Mouse (Mus musculus) midbrain, embryonic 12.5 days (tissue): ENCODE measurements at regions not wholly inside any gene's neighbourhood (a gene's known extent, or its start where the extent isn't known, plus 50 kb on each side); places are given as distances from the start of the nearest gene placed in this dataset.

Experiments
- ATAC-seq: fragments of 200-750 bp; cut with Nextera tagmentation; 2 replicates; pipeline ENCODE4 v1.8.0; 2017; ENCODE audit warnings: low read depth, moderate TSS enrichment, moderate library complexity; ENCODE audit not compliant: low FRiP score
- H3K27ac ChIP-seq: fragments of 300-500 bp; sonication (generic); replicated peaks from 2 replicates; pipeline ENCODE4 v1.5.1; 2016; ENCODE audit warnings: mild to moderate bottlenecking
- H3K27me3 ChIP-seq: fragments of 300-500 bp; sonication (generic); 2 replicates; pipeline ENCODE4 v1.6.1; 2016; ENCODE audit warnings: mild to moderate bottlenecking
- H3K36me3 ChIP-seq: fragments of 300-500 bp; sonication (generic); 2 replicates; pipeline ENCODE4 v1.6.1; 2016
- H3K4me1 ChIP-seq: fragments of 300-500 bp; sonication (generic); 2 replicates; pipeline ENCODE4 v1.6.1; 2016
- H3K4me2 ChIP-seq: fragments of 300-500 bp; sonication (generic); replicated peaks from 2 replicates; pipeline ENCODE4 v1.6.1; 2016; ENCODE audit warnings: mild to moderate bottlenecking, moderate library complexity
- H3K4me3 ChIP-seq: fragments of 300-500 bp; sonication (generic); 2 replicates; pipeline ENCODE4 v1.5.1; 2016; ENCODE audit warnings: mild to moderate bottlenecking
- H3K9ac ChIP-seq: fragments of 300-500 bp; sonication (generic); replicated peaks from 2 replicates; pipeline ENCODE4 v1.6.1; 2016; ENCODE audit warnings: mild to moderate bottlenecking, moderate library complexity
- H3K9me3 ChIP-seq: fragments of 300-500 bp; sonication (generic); 2 replicates; pipeline ENCODE4 v1.6.1; 2016; ENCODE audit warnings: mild to moderate bottlenecking
- WGBS: fragments of 180-500 bp; shearing (Covaris S2); methylation state at CpG from one replicate; pipeline ENCODE4 v1.1.7; 2016; 5-methylcytosine and 5-hydroxymethylcytosine counted together

GRCm38 (mm10) chr4:127549018-127549417 lies 191.0 kb upstream of the Gjb5 start:
- no peak overlapping the region for H3K4me3 ChIP-seq
- 54% methylated on average over 6 of the region's 6 CpGs for WGBS
- no peaks in the 10 kb centered on the region for H3K4me1 ChIP-seq
- 0 out of 2 replicates have a peak overlapping the region, but pooled peaks have one; percentile 56 for H3K27ac ChIP-seq
- H3K9me3 ChIP-seq: no peaks in the 10 kb centered on the region
- H3K4me2 ChIP-seq: peak overlapping the region; percentile 13; the same call in 1 of the 2 replicates
- ATAC-seq: no peak
- H3K27me3 ChIP-seq: no peaks in the 10 kb centered on the region
- no peaks in the 10 kb centered on the region for H3K36me3 ChIP-seq
- no peak overlapping the region for H3K9ac ChIP-seq

GRCm38 (mm10) chr4:127545106-127545505 lies 187.1 kb upstream of the Gjb5 start:
- no peak overlapping the region for H3K4me3 ChIP-seq
- H3K4me1 ChIP-seq: no peaks in the 10 kb centered on the region
- H3K9me3 ChIP-seq: no peaks in the 10 kb centered on the region
- H3K4me2 ChIP-seq: no peak overlapping the region
- no peak overlapping the region for H3K27ac ChIP-seq
- 94% methylated on average over 6 of the region's 6 CpGs for WGBS
- no peak for ATAC-seq
- no peak overlapping the region for H3K9ac ChIP-seq
- H3K27me3 ChIP-seq: peaks cover 2% of the 10 kb centered on the region; the same call in 1 of the 2 replicates
- no peaks in the 10 kb centered on the region for H3K36me3 ChIP-seq

- Histone ChIP-seq H3K4me3 (no peak overlapping the region), H3K27me3 (peaks cover 7% of the 10 kb centered on the region; the same call in 1 of the 2 replicates), H3K36me3 (no peaks in the 10 kb centered on the region), H3K4me2 (no peak overlapping the region), H3K4me1 (no peaks in the 10 kb centered on the region), H3K9ac (no peak overlapping the region), H3K27ac (no peak overlapping the region), H3K9me3 (no peaks in the 10 kb centered on the region)
- WGBS: 94% methylated on average over 2 of the region's 2 CpGs
- ATAC-seq: no peak
Observed at GRCm38 (mm10) chr4:127543276-127543675, 185.3 kb upstream of the Gjb5 start.

GRCm38 (mm10) chr4:127542771-127543170 lies 184.8 kb upstream of the Gjb5 start:
- H3K9ac ChIP-seq: no peak overlapping the region
- H3K27me3 ChIP-seq: peaks cover 7% of the 10 kb centered on the region; the same call in 1 of the 2 replicates
- H3K36me3 ChIP-seq: no peaks in the 10 kb centered on the region
- no peaks in the 10 kb centered on the region for H3K4me1 ChIP-seq
- ATAC-seq: no peak
- no peak overlapping the region for H3K27ac ChIP-seq
- no peak overlapping the region for H3K4me2 ChIP-seq
- WGBS: 84% methylated on average over 4 of the region's 4 CpGs
- H3K4me3 ChIP-seq: no peak overlapping the region
- no peaks in the 10 kb centered on the region for H3K9me3 ChIP-seq

- Histone ChIP-seq H3K36me3 (no peaks in the 10 kb centered on the region), H3K4me2 (no peak overlapping the region), H3K4me3 (no peak overlapping the region), H3K27me3 (0 out of 2 replicates have a peak, but pooled peaks cover 5% of the 10 kb centered on the region), H3K9me3 (no peaks in the 10 kb centered on the region), H3K4me1 (no peaks in the 10 kb centered on the region), H3K9ac (no peak overlapping the region), H3K27ac (no peak overlapping the region)
- 47% methylated on average over 5 of the region's 5 CpGs for WGBS
- ATAC-seq: no peak
Observed at GRCm38 (mm10) chr4:127536952-127537351, 179.0 kb upstream of the Gjb5 start.

GRCm38 (mm10) chr4:127535630-127536029 lies 177.6 kb upstream of the Gjb5 start:
- no peak for ATAC-seq
- Histone ChIP-seq H3K27ac (no peak overlapping the region), H3K36me3 (no peaks in the 10 kb centered on the region), H3K4me2 (no peak overlapping the region), H3K4me1 (no peaks in the 10 kb centered on the region), H3K4me3 (no peak overlapping the region), H3K27me3 (0 out of 2 replicates have a peak, but pooled peaks cover 5% of the 10 kb centered on the region), H3K9ac (no peak overlapping the region), H3K9me3 (no peaks in the 10 kb centered on the region)
- WGBS: 78% methylated on average over 7 of the region's 7 CpGs

GRCm38 (mm10) chr4:127534411-127534810 lies 176.4 kb upstream of the Gjb5 start:
- Histone ChIP-seq H3K27ac (no peak overlapping the region), H3K4me3 (no peak overlapping the region), H3K9me3 (no peaks in the 10 kb centered on the region), H3K9ac (no peak overlapping the region), H3K27me3 (no peaks in the 10 kb centered on the region), H3K36me3 (no peaks in the 10 kb centered on the region), H3K4me2 (no peak overlapping the region), H3K4me1 (no peaks in the 10 kb centered on the region)
- no peak for ATAC-seq
- WGBS: 92% methylated on average over 3 of the region's 3 CpGs

- Histone ChIP-seq H3K4me2 (no peak overlapping the region), H3K4me1 (no peaks in the 10 kb centered on the region), H3K9me3 (no peaks in the 10 kb centered on the region), H3K4me3 (no peak overlapping the region), H3K9ac (no peak overlapping the region), H3K27ac (no peak overlapping the region), H3K36me3 (no peaks in the 10 kb centered on the region), H3K27me3 (no peaks in the 10 kb centered on the region)
- ATAC-seq: no peak
- WGBS: 72% methylated on average over 4 of the region's 4 CpGs
Observed at GRCm38 (mm10) chr4:127533726-127534125, 175.7 kb upstream of the Gjb5 start.

GRCm38 (mm10) chr4:127530779-127531178 lies 172.8 kb upstream of the Gjb5 start:
- no peak for ATAC-seq
- no peak overlapping the region for H3K9ac ChIP-seq
- no peaks in the 10 kb centered on the region for H3K27me3 ChIP-seq
- H3K27ac ChIP-seq: no peak overlapping the region
- no peaks in the 10 kb centered on the region for H3K4me1 ChIP-seq
- WGBS: 89% methylated on average over 11 of the region's 11 CpGs
- H3K4me3 ChIP-seq: no peak overlapping the region
- no peaks in the 10 kb centered on the region for H3K9me3 ChIP-seq
- H3K4me2 ChIP-seq: no peak overlapping the region
- H3K36me3 ChIP-seq: no peaks in the 10 kb centered on the region

GRCm38 (mm10) chr4:127522151-127522550 lies 164.2 kb upstream of the Gjb5 start:
- no peaks in the 10 kb centered on the region for H3K27me3 ChIP-seq
- H3K27ac ChIP-seq: no peak overlapping the region
- H3K4me3 ChIP-seq: no peak overlapping the region
- no peaks in the 10 kb centered on the region for H3K9me3 ChIP-seq
- no peak overlapping the region for H3K9ac ChIP-seq
- ATAC-seq: no peak
- no peak overlapping the region for H3K4me2 ChIP-seq
- no peaks in the 10 kb centered on the region for H3K36me3 ChIP-seq
- WGBS: 95% methylated on average over 2 of the region's 2 CpGs
- no peaks in the 10 kb centered on the region for H3K4me1 ChIP-seq

GRCm38 (mm10) chr4:127517978-127518377 lies 160.0 kb upstream of the Gjb5 start:
- Histone ChIP-seq H3K4me1 (no peaks in the 10 kb centered on the region), H3K4me2 (no peak overlapping the region), H3K36me3 (no peaks in the 10 kb centered on the region), H3K4me3 (no peak overlapping the region), H3K27me3 (no peaks in the 10 kb centered on the region), H3K9ac (no peak overlapping the region), H3K9me3 (no peaks in the 10 kb centered on the region), H3K27ac (no peak overlapping the region)
- no peak for ATAC-seq
- 92% methylated on average over 1 of the region's 1 CpGs for WGBS

GRCm38 (mm10) chr4:127517539-127517938 lies 159.6 kb upstream of the Gjb5 start:
- Histone ChIP-seq H3K9ac (no peak overlapping the region), H3K27me3 (no peaks in the 10 kb centered on the region), H3K36me3 (no peaks in the 10 kb centered on the region), H3K27ac (no peak overlapping the region), H3K4me1 (no peaks in the 10 kb centered on the region), H3K4me3 (no peak overlapping the region), H3K4me2 (no peak overlapping the region), H3K9me3 (no peaks in the 10 kb centered on the region)
- no peak for ATAC-seq
- WGBS: 92% methylated on average over 7 of the region's 7 CpGs

- 80% methylated on average over 9 of the region's 9 CpGs for WGBS
Observed at GRCm38 (mm10) chr4:127509936-127510335, 152.0 kb upstream of the Gjb5 start.

More at GRCm38 (mm10) chr4:127509936-127510335, 152.0 kb upstream of the Gjb5 start:
- Histone ChIP-seq H3K27me3 (no peaks in the 10 kb centered on the region), H3K36me3 (no peaks in the 10 kb centered on the region), H3K4me2 (no peak overlapping the region), H3K9ac (no peak overlapping the region), H3K9me3 (no peaks in the 10 kb centered on the region), H3K4me3 (no peak overlapping the region), H3K27ac (no peak overlapping the region), H3K4me1 (no peaks in the 10 kb centered on the region)
- ATAC-seq: no peak
